Mouse (Mus musculus): ENCODE measurements around the gene Birc7.

Birc7 gene

DNA sequence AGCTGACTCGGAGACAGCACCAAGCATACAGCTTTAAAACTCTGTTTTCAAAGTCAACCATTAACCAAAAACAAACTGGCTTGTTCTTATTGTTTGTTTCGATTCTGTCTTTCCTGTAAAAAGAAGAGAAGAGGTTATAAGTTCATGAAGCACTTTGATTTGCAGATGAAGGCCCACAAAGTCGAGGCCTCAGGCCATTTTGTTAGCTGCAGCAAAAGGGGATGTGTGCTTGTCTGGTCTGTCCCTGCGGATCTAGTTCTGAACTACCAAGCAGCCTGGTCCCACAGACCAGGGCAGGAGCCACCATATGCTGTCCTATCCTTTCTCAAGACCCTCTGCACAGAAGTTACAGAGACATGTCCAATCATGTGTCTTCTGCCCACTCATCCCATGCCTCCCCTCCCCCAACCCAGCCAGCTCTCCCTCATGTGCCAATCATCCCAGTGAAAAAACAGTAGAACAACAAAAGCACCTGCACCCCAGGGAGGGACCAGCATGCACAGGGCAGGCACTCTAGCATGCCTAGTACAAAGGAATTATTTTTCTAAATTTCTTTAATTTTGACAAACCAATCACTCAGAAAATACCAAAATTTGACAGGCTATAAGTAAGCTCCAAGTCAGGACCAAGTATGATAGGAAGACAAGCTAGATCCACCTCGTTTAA lies 23.1 kb upstream of the Birc7 start:
- no peak for DNase-seq (ENCODE audit: low read depth)

GRCm38 (mm10) chr2:180910928-180911327 lies 17.9 kb upstream of the Birc7 start:
- DNase-seq (ENCODE audit: low read depth), result no peak

GRCm38 (mm10) chr2:180915886-180916433 lies 12.9 kb upstream of the Birc7 start:
- DNase-seq (ENCODE audit: low read depth), result no peak

DNA sequence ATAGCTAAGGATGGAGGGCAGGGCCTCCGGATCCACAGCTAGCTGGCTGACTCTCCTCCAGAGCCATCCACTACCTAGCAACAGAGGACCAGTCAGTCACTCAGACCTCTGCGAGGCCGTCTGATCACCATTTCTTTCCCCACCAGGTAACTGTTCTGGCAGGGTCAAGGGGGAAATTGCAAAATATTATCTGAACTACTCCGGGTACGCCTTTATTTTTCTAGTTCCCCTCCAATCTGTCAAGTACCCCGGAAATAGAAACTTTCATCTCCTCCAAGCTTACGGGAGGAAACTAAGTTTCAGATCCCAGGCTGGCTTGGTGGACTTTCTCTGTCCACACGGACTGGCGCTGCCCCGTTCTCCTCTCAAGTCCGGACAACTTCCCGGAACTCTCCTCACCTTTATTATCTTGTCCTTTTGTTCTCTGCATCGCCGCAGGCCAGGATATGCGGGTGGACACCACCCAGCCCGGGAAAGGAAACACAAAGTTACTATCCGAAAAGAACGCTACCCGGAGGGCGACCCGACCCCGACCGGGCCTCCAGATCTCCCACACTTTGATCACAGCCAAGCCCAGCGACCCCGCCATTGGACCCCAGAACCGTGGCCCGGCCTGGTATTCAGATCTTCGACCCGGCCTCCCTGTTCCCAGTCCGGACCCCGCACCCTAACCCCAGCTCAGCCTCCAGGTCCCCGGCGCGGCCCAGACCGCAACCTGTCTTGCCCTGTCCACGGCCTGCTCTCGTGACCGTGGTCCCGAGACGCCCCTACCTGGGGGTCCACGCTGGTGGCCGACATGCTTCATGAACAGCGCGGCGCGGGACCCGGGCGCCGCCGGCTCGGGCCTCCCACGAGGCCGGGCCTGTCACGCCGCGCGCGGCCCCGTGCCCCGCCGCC lies 8.7 kb upstream of the Birc7 start:
- DNase-seq (ENCODE audit: low read depth), result no peak

- DNase-seq (ENCODE audit: low read depth), result peak; percentile 93
Observed at GRCm38 (mm10) chr2:180920810-180921400, 7.9 kb upstream of the Birc7 start, which contains the start of gene Ythdf1. Gene Ythdf1, minus strand, starts transcription at chr2:180920949.

DNA sequence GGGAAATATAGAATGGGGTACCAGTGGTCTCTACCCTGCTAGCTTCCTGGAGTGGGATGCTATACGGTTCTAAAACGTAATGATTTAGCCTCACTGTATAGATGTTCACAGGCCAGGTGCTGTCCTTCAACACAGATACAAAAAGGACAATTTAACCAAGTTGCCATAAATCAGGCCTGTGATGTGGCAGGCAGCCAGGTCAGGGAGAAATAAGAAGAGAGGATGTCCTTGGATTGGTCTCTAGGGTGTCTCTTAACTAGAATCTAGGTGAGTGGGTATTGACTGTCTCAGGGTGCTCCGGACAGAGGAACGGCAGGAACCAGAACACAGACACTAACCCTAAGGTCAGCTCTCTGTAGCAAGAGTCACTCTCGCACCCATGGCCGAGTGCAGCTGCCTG lies 6.1 kb upstream of the Birc7 start:
- no peak for DNase-seq (ENCODE audit: low read depth)

DNA sequence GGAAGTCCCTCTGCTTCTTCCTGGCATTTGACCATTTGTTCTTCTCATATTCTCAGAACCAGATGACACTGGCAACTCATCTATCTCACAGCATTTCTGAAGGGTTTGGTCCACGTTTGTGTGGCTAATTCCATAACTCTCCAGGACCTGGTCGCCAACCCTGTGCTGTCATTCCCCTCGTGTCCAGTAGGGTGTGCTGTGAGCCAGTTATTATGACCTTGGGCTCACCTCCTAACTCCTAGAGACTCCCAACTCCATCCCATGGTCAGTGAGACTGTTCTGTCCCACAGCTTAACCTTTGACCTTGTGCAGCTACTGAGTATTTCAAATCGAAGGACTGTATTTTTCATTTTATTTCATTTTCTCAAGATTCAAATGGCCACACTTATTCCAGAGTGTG lies 3.6 kb upstream of the Birc7 start:
- DNase-seq (ENCODE audit: low read depth), result peak; percentile 55

- DNase-seq (ENCODE audit: low read depth), result no peak
Observed at GRCm38 (mm10) chr2:180932418-180932817, 3.6 kb downstream of the Birc7 start.

DNA sequence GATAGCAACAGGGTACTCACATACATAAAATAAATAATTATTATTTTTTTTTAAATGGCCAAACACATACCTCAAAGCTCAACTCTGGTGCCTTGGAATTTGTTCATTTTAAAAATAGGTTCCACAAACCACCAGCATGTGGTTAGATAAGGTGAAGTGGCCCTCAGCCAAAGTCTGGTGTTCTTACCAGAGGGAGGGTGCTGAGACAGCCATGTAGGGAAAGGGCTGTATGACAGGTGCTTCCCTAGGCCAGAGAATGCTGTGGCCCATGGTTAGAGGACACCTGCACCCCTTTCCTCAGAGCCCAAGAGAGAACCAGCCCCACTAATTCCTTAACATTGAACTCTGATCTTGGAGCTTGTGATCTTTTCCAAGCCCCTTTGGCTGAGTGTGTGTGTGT lies 11.4 kb downstream of the Birc7 start:
- no peak for DNase-seq (ENCODE audit: low read depth)

GRCm38 (mm10) chr2:180941869-180942268 lies 13.0 kb downstream of the Birc7 start:
- DNase-seq (ENCODE audit: low read depth), result no peak

DNA sequence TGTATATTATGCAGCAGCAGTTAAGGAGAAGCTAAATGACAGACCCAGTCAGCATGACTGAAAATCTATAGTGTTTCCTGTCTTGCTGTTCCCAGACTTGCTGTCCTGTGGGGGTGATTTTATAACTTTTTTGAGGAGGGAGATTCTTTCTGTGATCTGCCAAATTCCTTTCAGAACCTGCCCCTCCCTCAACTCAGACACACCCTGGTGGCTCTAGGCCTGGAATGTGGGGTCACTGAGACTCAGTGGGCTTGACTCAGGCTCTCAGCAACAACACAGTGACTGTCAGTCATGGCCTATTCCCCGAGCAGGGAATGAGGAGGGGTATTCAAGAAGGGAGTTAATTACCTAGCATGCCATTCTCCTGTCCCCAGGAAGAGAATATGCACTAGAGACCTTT lies 21.1 kb downstream of the Birc7 start:
- DNase-seq (ENCODE audit: low read depth), result no peak

- no peak for DNase-seq (ENCODE audit: low read depth)
Observed at GRCm38 (mm10) chr2:180952731-180953171, 23.9 kb downstream of the Birc7 start.

DNA sequence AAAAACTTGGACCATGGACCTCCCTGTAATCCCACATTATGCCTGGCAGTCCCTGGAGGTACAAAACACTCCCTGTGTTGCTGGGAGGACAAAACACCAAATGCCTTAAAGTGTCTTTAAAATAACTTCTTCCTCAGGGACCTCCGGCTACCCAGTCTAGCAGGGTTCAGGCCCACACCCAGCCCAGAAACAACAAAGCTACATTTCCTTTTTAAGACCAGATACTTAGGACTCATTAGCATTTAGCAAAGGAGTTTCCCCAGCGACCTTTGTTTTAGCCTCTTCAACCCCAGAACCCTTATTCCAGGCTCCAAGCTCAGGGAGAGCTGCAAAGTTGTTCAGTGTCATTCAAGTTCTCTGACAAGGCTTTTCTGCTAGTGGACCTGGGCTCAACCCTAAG lies 24.8 kb downstream of the Birc7 start:
- no peak for DNase-seq (ENCODE audit: low read depth)

DNA sequence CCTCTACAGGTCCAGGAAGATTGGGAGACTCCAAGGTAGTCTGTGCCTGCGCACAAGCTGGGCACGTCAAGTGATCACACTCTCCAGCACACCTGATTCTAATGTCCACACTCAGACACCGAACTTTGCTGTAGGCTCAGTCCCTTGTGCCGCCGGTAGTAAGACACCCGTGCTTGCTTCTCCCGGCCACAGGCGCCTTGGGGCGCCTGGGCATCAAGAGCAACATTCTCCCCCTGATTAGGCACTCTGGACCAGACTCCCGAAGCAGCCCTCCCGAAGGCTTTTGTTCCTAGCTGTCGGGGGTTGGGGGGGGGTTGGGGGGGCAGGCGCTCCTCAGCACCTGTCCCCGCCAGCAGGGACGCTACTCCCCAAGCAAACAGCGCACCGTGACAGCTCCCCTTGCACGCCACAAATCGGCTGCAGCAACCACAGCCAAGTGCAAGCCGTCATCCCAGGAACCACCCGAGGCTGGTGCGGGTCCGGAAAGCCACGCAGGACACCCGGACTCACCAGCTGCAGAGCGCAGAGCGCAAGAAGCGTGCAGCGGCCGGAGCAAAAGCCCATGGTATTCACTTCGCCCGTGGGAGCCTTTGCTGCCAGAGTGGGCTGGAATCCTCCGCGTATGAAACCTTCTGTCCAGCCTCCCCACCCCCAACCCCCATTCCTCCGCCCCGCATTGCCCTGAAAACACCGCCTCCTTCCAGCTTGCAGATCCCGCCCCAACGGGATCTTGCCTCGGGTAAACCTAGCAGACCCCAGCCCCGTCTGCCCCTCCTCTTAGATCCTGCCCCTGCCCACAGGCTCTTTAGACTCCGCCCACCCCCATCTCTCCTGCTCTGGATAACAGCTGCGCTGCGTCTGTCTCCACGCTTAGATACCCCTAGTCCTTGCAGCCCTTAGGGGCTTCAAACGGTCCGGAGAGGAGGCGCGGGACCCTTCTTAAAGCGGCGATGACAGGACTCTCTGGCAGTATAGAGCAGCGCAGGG lies 25.5 kb downstream of the Birc7 start, which contains the start of gene Nkain4:
TSS of gene Nkain4 (minus strand) at position 639 of the 987 bp plus-strand sequence.
- DNase-seq (ENCODE audit: low read depth), result no peak

GRCm38 (mm10) chr2:180959605-180960004 lies 30.8 kb downstream of the Birc7 start:
- no peak for DNase-seq (ENCODE audit: low read depth)

- DNase-seq (ENCODE audit: low read depth), result no peak
Observed at GRCm38 (mm10) chr2:180960187-180960586, 31.4 kb downstream of the Birc7 start.

GRCm38 (mm10) chr2:180962616-180963308 lies 33.9 kb downstream of the Birc7 start:
- DNase-seq (ENCODE audit: low read depth), result no peak

DNA sequence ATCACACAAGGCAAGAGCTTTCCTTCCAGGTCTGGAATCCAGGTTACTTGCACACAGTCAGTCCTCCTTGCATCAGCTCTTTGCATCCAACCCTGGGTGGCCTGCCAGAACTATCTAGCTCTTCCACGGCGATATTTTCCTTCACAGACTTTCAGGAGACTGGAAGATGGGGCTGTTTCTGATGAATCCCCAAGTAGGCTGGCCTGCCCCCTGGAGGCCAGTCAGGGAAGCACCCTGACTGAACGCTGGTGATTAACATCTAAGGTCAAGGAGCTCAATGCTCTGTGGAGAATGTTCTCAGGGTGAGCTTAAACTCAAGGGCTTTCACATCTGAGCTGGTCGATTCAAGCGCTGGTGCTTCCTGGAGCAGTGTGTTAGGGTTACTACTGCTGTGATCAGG lies 35.1 kb downstream of the Birc7 start:
- peak; percentile 71 for DNase-seq (ENCODE audit: low read depth)

DNA sequence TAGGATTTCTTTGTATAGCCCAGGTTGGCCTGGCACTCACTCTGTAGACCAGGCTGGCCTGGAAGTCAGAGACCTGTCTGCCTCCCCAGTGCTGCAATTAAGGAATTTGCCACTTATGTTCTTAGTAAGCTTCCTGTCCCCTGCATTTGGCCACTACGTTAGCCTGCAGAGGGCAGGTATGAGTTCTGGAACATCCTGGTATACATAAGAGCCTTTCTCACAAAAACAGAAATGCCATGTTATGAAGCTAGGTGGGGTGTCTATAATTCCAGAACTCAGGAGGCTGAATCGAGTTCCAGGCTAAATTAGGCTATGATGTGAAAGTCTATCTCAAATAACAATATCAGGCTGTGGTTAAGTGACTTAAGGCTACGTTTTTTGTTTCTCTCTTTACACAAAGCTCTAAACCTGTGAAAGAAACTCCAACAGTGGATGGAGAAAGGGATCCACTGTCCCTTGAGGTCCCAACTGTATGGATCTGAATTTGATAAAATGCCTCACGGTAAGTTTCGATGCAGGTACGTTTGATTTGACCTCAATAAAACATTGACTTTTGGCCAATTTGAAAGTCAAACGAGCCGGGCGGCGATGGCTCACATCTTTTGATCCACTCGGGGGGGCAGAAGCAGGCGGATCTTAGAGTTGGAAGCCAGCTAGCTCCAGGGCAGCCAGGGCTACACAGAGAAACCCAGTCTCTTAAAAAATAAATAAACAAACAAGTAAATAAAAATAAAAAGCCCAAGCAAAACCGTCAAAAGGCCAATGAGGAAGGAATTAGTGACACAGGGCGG lies 37.5 kb downstream of the Birc7 start:
- DNase-seq (ENCODE audit: low read depth), result peak; percentile 40

Measured in c-Kit-positive CD71-positive TER-119-negative erythroid progenitor cells, embryonic 14.5 days (primary cell).